Mouse (Mus musculus) hematopoietic stem cell, adult 5-6 weeks (primary cell): ENCODE results near the gene Hjurp. TPM values are rescaled to one million over a fixed set of nuclear protein-coding genes. Genes with fewer than 3 reads are reported as not detected.

Experiments
- ATAC-seq, 2 experiments: fragments of 125-278 bp in 1 of 2; replicated peaks in 1 of 2; 2 replicates each; pipeline ENCODE4 v1.8.0; 2016 to 2017; ENCODE audit warnings: inconsistent platforms in 2 of 2, mild to moderate bottlenecking in 2 of 2, moderate number of reproducible peaks in 2 of 2, low read depth in 1 of 2, moderate TSS enrichment in 1 of 2; ENCODE audit not compliant: low FRiP score in 2 of 2, poor library complexity in 2 of 2, severe bottlenecking in 2 of 2, insufficient read depth in 1 of 2, low TSS enrichment in 1 of 2
- total RNA-seq: library from RNA; stranded (forward); fragments of 172-1452, 232-1000 nt; gene quantifications from 2 replicates; pipeline ENCODE4 v1.2.3, GENCODE M21; 2017

Hjurp gene
- total RNA-seq, 1 experiment from 2014 or later = 206 TPM

- no peak for ATAC-seq
Observed at GRCm38 (mm10) chr1:88273326-88273725, 4.1 kb downstream of the Hjurp start.

GRCm38 (mm10) chr1:88272851-88273250 lies 4.6 kb downstream of the Hjurp start:
- ATAC-seq = no peak

GRCm38 (mm10) chr1:88269539-88270309 lies 7.7 kb downstream of the Hjurp start:
- ATAC-seq = no peak

DNA sequence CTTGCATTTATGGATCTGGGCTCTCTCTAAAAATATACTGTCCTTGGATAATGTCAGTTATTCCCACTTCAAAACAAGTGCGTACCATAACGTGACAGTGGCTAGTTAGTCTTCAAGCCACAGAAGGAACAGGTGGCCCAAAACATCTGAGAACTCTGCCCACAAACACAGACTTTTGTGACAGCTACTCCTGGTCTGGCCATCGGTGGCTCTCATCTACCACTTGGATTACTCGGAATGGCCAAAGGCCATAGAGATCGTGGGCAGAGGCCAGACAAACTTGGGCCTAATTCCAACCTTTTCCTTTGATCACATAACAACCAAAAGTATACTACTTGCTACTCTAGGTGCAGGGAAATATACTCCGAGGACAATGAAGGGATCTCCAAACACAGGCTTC lies 9.4 kb downstream of the Hjurp start:
- ATAC-seq = no peak

DNA sequence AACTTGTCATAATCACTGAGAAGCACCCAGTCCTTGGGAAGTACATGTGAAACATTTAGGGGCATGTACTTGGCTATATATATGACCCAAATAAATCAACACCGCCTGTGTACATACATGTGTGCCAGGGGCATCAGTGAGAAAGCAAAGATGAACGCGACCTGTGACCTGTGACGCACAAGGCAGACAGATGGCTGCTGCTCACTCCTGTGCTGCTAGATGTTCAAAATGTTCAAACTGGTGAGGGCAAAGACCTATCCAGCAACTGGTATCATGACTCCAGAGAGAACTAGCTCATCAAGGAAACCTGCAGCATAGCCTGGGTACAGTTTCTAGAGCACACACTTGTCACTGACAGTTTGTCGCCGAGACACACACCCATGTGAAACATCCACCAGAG lies 9.9 kb downstream of the Hjurp start:
- no peak for ATAC-seq

GRCm38 (mm10) chr1:88266123-88266522 lies 11.3 kb downstream of the Hjurp start:
- no peak for ATAC-seq

DNA sequence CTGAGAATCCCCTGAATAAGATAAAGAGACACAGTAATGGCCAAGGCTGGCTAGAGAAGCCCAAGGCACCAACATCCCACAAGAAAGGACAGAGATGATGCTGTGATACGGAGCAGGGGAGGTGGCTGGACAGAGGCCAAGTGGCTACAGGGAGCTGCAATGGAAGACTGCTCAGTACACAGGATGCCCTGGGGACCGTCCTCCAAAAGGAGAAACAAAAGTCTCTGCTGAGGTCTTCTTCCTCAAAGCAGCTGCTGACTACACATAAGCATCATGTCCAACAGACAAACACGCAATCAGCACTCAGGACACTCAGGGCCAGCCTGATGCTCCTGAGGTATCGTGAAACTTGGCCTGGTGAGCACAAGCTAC lies 12.6 kb downstream of the Hjurp start:
- ATAC-seq = no peak

- no peak for ATAC-seq
Observed at GRCm38 (mm10) chr1:88264237-88264868, 13.1 kb downstream of the Hjurp start.

- no peak for ATAC-seq
Observed at GRCm38 (mm10) chr1:88263778-88264177, 13.7 kb downstream of the Hjurp start.

DNA sequence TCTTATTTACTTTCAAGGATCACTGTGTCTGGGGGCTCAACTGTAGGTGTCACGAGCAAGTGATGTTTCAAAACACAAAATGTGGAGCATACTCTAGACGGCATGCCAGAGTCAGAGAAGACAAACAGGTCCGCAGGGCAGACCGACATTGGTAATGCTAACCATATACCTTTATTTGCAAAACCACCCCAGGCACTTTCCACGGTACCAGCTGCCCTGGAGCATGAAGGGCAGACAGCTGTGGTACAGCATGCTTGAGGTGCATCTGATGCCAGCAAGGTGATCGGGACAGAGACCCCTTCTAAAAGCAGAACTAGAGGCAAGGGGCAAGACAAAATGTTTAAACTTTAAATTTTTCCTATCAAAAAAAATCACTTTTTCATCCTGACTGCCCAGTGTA lies 14.5 kb downstream of the Hjurp start:
- ATAC-seq = no peak

- ATAC-seq = peak; percentile 20 to 23
Observed at GRCm38 (mm10) chr1:88262255-88262654, 15.2 kb downstream of the Hjurp start.

GRCm38 (mm10) chr1:88261706-88262105 lies 15.7 kb downstream of the Hjurp start:
- no peak for ATAC-seq

DNA sequence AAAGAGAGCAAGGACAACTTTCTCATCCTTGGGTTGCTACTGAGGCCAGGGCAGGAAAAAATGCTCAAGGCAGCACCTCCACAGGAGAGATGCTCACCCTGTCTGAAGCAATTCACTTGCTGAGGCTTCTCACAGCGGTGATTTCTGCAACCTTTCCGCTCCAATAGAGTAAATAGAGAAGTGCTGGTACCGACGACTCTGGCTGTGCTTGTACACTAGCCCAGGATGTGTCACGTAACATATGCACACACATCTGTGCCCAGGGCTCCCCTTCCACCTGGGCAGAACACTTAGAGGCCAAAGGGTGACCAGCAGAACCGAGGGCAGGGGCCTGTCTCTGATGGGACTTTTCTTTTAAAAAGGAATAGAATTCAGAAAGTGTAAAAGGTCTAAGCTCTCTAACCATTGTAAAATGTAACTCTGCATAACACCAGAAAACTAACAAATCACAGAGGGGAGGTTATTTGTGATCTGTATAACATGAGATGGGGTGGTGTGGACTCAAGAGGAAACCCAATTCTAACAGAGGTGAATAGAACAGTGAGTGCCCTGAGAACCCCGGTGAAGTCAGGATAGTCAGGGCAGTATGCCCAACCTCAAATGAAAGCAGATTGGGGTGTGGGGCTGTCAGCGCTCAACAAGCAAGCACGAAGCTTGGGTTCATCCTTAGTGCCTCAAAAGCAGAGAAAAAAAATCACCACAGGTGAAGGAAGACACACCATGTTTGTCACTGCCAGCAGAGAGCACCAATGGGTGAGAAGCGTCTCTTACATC lies 16.6 kb downstream of the Hjurp start:
- ATAC-seq = peak; percentile 6 to 15; a peak in 3 of 4 replicates

- no peak; a peak in 1 of 4 replicates for ATAC-seq
Observed at GRCm38 (mm10) chr1:88260114-88260513, 17.3 kb downstream of the Hjurp start.

GRCm38 (mm10) chr1:88259643-88260024 lies 17.8 kb downstream of the Hjurp start:
- no peak for ATAC-seq

DNA sequence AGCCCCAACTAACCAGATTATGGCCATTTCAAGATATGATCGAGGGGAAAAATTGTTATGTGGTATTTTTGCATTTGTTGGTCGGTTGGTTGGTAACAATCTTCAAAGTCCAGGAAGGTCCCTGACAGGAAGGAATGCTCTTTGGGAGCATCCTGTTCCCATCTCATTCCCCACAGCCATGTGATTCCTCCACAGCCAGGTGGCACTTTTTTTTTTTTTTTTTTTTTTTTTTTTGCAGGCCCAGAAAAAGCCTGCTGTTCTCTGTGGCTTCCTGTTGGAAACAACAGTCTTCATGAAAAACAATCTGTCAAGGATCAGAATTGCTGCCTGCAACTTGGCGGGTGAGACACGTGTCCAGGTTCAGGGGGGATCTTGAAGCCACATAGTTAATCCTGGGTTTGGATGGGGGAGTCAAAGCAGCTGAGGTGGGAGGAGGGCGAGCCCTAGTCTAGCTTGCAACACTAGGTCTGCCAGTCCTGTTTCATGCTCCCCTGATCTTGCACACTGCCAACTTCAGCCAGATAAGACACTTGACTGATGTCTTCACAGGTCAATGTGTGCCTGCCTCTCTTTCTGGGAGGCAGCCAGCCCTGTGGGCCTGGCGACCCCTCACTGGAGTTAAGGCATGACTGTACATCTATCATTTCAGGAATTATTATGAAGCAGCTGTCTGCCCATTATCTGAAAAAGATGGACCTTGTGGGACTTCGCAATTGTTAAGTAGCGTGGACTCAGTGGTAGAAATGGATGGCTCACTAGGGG lies 18.4 kb downstream of the Hjurp start:
- ATAC-seq = peak; percentile 2 to 12; a peak in 3 of 4 replicates

GRCm38 (mm10) chr1:88258361-88258760 lies 19.1 kb downstream of the Hjurp start:
- ATAC-seq = no peak

- no peak for ATAC-seq
Observed at GRCm38 (mm10) chr1:88257681-88258080, 19.8 kb downstream of the Hjurp start.
